Mouse (Mus musculus): Measurements from ENCODE around the gene Lgals1.
A peak's percentile ranks its signal among the peaks of the same experiment; 100 is the strongest.

The Lgals1 gene

DNA sequence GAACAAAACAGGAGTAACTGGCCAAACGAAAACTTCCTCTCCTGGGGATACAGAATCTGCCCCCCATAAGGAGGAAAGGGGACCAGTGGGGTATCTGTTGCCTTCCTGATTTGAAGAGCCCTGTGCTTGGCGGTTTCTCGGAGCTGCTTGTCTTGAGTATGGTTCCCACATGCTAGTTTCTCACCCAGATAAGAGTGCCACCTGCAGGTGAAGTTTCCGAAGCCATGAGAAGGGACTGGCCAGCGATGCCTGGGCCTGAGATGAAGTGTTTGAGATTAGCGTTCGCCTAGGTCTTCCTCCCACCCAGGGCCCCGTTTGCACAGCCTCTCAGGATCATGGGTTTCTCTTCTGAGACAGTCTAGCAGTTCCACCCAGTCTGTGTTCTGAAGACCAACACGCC, 14.5 kb upstream of the Lgals1 start:
- DNase-seq (ENCODE audit: low spot score): peak; percentile 72

GRCm38 (mm10) chr15:78913632-78914090, 12.9 kb upstream of the Lgals1 start, which contains the start of gene Pdxp:
Pdxp (plus strand) TSS chr15:78913919.
- peak; percentile 98 for DNase-seq (ENCODE audit: low spot score)

- DNase-seq (ENCODE audit: low spot score): peak; percentile 57
These were observed 12.3 kb upstream of the Lgals1 start for GRCm38 (mm10) chr15:78914091-78914822.

DNA sequence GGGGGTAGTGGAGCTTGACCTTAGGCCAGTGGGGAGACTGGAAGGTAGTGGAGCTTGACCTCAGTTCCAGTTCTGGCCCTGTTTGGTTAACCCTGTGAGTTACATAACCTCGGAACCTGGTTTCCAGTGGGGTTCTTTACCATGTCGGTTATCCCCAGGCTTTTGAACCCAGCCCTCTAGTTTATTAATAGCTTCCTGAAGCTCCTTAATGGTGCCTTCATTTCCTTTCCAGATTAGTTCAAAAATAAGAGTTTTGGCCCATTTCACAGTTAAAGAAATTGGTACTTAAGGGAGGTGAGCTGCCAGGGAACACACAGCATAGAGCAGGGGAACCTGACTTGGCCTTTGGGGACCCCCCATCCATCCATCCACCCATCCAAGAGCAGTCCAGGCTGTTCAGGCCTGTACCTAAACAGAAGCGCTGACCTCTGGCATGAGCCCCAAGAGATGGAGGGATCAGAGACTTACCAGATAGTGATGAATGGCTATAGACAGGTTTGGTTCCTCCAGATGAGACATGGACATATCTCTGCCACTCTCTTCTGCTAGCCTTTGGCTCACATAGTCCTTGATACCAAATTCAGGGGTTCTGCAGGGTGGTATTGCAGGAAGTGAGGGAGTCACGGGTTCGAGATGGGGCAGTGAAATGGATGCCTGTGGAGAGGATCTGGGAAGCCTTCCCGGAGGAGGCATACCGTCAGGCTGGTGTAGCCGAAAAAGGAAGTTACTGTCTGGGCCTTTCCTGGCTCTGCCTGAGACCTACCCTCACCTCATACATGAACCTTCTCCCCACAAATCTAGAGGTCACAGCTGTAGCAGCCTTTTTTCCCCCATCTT, 11.5 kb upstream of the Lgals1 start:
- no peak for DNase-seq (ENCODE audit: low spot score)

- peak; percentile 94 for DNase-seq (ENCODE audit: low spot score)
These were observed 10.9 kb upstream of the Lgals1 start for GRCm38 (mm10) chr15:78915660-78916017.

DNA sequence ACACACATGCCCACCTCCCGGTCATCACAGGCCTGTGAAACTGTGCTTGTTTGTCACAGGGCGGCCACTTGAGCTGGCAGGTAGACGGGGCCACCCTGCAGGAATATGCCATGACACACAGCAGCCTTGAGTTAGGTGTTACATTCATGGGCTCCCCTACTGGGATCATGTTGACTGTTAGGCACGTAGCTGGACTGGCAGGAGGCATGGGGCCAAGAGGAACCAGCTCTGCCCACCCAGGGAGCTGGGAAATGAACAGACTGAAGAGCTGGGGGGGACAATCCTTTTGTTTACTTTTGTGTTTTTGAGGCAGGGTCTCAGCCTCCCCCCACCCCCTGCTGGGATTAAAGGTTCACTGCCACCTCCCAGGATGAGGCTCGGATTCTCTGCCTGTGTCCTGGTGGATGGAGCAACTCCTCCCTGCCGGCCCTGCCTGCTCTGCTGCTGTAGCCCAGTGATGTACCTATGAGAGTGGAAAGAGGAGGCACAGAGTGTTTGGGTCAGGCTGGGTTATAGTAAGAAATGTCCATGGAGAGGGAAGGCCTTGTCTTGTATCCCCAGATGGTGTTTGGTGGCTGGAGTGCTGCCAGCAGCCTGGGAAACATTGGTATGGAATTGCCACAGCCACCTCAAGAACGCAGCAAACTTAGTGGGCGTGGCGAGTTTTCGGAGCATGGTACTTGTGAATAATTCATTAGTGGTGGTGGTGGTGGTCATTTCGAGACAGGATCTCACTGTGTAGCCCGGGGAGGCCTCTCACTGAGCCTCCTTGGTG, 10.3 kb upstream of the Lgals1 start:
- DNase-seq (ENCODE audit: low spot score): no peak

GRCm38 (mm10) chr15:78918126-78918525, 8.4 kb upstream of the Lgals1 start:
- DNase-seq (ENCODE audit: low spot score): no peak

DNA sequence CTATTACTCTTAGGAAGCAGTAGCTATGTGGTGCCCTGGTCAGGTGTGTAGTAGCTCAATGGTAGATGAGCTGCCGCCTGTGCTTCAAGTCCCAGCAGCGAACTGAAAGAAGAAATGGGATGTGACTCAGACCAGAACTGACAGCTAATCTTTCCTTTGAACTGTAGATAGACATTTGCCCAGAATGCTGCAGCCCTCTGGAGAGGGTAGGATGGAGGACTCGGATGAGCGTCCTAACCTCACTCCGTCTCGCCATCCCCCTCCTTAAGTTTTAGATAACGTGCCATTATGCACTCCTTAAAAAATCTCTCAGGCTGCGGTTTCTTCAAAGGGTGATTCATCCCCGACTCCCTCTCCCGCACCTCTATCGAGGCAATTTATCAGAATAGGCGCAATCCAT, 6.6 kb upstream of the Lgals1 start:
- no peak for DNase-seq (ENCODE audit: low spot score)

DNA sequence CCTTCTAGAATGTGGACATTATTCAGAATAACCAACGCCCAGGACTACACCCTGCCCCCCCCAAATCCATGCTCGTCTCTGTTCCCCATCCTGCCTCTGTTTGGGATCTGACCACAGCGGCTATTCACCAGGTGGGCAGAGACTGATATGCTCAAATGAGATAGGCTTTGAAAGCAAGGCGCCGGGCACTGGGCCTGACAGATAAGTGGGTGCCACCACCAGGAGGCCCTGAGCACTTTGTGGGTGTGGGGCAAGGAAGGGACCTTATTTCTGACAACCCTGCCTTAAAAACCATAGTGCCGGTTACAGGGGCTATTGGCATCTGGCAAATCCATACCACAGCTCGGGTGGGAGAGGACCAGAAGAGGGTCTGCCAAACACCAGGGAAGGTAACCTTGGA, 3.8 kb upstream of the Lgals1 start:
- no peak for DNase-seq (ENCODE audit: low spot score)

GRCm38 (mm10) chr15:78923585-78923984, 2.9 kb upstream of the Lgals1 start:
- DNase-seq (ENCODE audit: low spot score): peak; percentile 27

- no peak for DNase-seq (ENCODE audit: low spot score)
These were observed 1.4 kb upstream of the Lgals1 start for GRCm38 (mm10) chr15:78925129-78925528.

DNA sequence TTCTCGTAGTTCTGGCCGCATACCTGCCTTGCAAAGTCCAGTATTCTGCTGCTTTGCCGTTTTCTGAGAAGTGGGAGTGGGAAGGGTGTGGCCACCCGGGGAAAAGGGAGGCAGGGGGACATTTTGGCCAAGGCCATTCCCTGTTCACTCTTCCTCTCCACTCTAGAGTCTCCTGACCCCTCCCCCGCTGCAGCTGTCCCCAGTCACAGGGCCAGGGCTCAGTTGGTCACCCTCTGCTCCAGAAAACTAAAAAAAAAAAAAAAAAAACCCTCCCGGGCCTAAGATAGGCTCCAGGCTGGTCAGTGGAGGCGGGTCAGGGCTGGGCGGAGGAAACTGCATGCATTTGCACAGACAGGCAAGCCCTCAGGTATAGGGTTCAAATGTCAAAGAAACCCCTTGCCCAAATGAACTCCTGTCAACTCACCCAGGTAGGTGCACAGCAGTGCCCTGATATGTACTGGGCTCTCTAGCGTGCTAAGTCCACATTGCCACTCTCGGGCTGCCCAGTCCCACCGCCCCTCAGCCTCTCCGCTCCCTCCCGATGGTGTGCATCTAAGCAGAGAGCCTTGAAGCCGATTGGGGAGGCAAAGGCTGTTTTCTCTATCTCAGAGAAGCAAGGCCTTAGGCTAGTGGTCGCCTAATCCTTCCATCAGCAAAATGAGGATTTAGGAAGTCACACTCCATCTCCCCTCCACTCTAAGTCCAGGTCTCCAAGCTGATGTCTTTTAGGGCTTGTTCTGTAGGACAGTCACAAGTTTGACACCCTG, 679 bp downstream of the Lgals1 start:
- no peak for DNase-seq (ENCODE audit: low spot score)

DNA sequence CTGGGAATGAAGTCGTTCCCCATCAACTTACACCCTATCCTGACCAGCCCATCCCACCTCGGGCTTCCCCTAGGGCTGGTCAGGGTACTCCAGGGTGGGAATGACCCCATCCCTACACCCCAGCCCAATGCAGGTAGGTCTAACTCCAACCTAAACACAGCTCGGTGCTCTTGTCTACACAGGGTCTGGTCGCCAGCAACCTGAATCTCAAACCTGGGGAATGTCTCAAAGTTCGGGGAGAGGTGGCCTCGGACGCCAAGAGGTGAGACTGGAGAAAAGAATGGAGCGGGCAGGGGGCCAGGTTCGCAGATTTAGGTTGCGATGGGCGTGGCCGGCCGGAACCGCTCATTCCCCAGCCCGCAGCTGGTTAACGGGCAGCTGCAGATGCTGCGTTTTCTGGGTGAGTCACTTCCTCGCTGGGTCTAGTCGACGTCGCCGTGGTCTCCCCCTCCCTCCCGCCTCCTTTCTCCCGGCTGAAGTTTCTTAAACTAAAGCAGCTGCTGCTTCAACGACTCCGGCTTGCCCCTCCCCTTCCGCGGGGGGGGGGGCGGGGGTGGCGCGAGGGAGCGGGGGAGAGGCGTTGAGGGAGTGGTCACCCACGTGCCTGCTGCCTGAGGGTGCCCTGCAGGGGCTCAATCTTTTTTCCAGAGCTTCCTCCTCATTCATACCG, 1.4 kb downstream of the Lgals1 start:
- peak; percentile 83 for DNase-seq (ENCODE audit: low spot score)

- no peak for DNase-seq (ENCODE audit: low spot score)
These were observed 2.0 kb downstream of the Lgals1 start for GRCm38 (mm10) chr15:78928539-78928938.

DNA sequence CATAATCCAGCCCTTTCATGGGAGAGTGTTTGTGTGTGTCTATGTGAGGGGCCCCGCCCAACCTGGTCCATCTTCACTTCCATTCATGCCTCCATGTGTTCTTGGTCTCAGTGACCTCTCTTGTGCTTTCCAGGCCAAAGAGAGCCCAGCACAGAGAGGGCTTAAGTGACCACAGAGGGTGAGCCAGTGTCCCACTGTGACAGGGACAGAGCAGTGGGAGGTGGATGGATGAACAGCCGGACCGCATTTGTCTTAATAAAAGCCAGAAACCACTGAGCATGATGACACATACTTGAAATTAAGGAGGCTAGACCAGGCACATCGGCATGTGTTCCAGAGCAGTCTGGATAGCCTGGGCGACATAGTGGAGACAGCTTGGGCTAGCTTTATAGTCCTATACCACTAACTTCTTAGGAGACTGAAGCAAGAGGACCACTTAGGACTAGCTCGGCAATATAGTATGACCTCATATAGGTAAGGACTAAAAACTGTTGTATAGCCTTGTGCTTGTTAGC, 3.7 kb downstream of the Lgals1 start:
- DNase-seq (ENCODE audit: low spot score): no peak

DNA sequence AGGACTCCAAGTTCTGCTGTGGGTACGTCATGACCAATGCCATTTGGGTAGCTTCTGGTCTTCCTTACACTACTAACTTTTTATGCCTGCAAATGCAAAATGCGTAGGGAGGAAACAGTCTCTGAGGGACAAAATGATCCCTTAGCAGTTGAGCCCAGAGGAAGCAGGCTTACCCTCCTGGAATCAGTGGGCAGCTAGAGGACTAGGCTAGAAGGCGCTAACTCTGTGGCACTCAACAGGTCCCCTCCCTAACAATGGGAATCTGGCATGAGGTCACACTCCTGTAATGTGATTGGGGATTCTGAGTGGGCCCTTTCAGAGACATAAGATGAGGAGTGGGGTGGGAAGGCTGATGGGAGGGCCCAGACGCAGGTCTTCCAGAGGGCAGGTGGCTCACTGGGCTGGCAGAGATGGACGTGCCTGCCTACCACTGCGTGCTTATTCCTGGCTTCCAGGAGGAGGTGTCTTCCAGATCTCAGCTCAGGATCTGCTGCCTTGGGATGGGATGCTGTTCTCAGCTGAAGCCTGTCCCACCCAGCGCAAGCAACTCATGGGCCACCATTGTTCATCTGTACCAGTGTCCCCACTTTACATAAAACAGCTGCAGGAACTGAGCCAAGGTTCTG, 4.4 kb downstream of the Lgals1 start:
- no peak for DNase-seq (ENCODE audit: low spot score)

- DNase-seq (ENCODE audit: low spot score): no peak
These were observed 5.1 kb downstream of the Lgals1 start for GRCm38 (mm10) chr15:78931577-78931976.

DNA sequence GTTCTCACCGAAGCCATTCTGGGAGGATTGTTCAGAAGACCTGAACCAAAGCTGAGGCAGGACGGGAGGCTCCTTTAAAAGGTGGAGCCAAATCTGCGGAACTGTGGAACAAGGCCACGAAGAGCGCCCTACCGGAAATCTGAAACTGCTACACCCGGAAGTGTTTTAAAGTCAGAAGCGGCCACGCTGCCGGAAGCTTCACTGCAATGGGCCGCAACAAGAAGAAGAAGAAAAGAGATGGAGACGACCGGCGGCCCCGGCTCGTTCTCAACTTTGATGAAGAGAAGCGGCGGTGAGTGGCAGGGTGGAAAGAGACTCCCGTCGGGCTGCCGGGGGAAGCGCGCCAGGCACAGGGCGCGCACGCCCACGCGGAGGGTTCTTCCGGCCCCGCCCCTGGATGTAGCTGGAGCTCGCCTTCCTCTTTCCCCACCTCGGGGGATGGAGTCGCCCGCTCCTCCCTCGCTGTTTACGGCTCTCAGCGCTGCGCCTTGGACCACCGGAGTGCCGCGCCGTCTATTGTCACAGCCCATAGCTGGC, 8.3 kb downstream of the Lgals1 start, which contains the start of gene Nol12:
Gene Nol12, plus strand, starts transcription at position 150 of the 537 bp plus-strand sequence.
- DNase-seq (ENCODE audit: low spot score): peak; percentile 97

DNA sequence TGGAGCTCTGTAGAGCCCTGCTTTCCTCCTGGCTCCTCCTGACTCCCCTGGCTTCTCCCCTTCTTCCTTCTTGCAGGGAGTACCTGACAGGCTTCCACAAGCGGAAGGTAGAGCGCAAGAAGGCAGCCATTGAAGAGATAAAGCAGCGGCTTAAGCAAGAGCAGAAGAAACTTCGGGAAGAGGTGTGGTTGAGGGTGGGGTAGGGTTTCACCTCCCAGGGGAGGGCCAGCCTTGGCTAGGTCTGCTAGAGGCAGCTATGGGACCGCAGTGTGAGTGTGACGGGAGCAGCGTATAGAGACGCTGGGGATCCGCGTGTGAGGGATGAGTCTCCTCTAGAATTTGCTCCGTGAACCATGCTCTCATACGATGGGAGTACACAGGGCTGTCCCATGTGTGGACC, 9.9 kb downstream of the Lgals1 start:
- no peak for DNase-seq (ENCODE audit: low spot score)

DNA sequence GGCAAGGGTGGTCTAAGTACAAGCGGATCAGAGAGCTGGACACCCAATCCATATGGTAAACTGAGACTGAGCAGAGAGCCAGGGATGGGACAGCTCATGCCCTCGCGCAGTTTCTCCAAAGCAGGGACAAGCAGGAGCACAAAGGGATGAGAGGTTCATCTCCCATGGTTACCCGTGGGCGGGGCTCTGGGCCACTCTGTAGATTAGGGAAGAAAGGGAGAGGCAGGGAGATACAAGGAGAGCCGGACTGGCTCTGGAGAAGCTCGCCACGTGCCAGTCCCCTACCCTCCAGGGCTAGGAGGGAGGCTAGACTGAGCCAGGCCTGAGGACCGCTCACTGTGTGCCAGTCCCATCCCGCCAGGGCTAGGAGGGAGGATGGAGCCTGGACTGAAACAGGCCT, 10.8 kb downstream of the Lgals1 start:
- DNase-seq (ENCODE audit: low spot score): no peak
